Mouse (Mus musculus) bone marrow, adult 2 months (tissue): ENCODE results near the gene Exosc5.

Source experiments
- CTCF ChIP-seq: fragments of 200-500 bp; IDR thresholded peaks from 2 replicates; pipeline ENCODE4 v1.5.1; 2011; ENCODE audit warnings: low read length, control low read depth; ENCODE audit not compliant: control insufficient read depth, insufficient read depth
- POLR2A ChIP-seq: fragments of 200-500 bp; IDR thresholded peaks from 2 replicates; pipeline ENCODE4 v1.6.1; 2011; ENCODE audit warnings: low read depth, mild to moderate bottlenecking, control low read depth, low read length, borderline replicate concordance; ENCODE audit not compliant: control insufficient read depth

- no peak for TF ChIP-seq CTCF
- TF ChIP-seq POLR2A, result no peak
Measured at GRCm38 (mm10) chr7:25669158-25669557, 10.2 kb downstream of the Exosc5 start.
